Mouse (Mus musculus) liver, embryonic 11.5 days (tissue): Measurements from ENCODE around the gene Lrrc9. TPM values are rescaled to one million over a fixed set of nuclear protein-coding genes. Genes with fewer than 3 reads are reported as not detected.

Source experiments
- microRNA-seq: library from miRNA; unstranded; fragments of <30 nt; microRNA quantifications from one replicate; pipeline ENCODE4, GENCODE M21; 2017; ENCODE audit warnings: borderline number of aligned reads
- polyA plus RNA-seq: library from polyadenylated mRNA; unstranded; fragments of >200 nt; fragmentation: Nextera tagmentation; extraction: Ambion mirVana; gene quantifications from 2 replicates; pipeline ENCODE4 v1.2.1, GENCODE M21; 2014

The Lrrc9 gene
- polyA plus RNA-seq, 1 experiment from 2014 or later: 0.58 TPM

Small RNAs within 50 kb of the gene (microRNA-seq; reads per million reads assigned to microRNA genes)
- gene Gm44392: not detected

Other genes starting within 250 kb of the Lrrc9 start
- gene Rtn1, start 32.8 kb upstream of the Lrrc9 start, polyA plus RNA-seq: 3.6 and 4.3 TPM in 2 replicates
- 6.5 and 7.1 TPM in 2 replicates for gene Pcnx4, start 94.5 kb downstream of the Lrrc9 start, polyA plus RNA-seq
- not detected in 2 replicates for gene Gm4756, start 207.8 kb downstream of the Lrrc9 start, polyA plus RNA-seq
- gene Dhrs7, start 223.0 kb downstream of the Lrrc9 start, polyA plus RNA-seq: 12.6 and 13.7 TPM in 2 replicates